In genomic region chr7:125490947-125491735, GRCm38 (mm10) we compare ENCODE assay signal across 8 mouse cellular contexts. TPM values are rescaled to one million over a fixed set of nuclear protein-coding genes. Genes with fewer than 3 reads are reported as not detected.
DNase-seq lines count a peak whose midpoint lies in the region; ATAC-seq and TF ChIP-seq lines count a peak whose summit lies in the region.

TSS of gene Nsmce1 (minus strand) at chr7:125491596.

- peak; percentile 100 for ATAC-seq in Patski
- ATAC-seq in hindbrain, embryonic 13.5 days (ENCODE audit: low FRiP score), result peak; percentile 99

- H3K9me3 ChIP-seq in hindbrain, embryonic 13.5 days, result no peaks in the 10 kb centered on the region

- TF ChIP-seq CTCF in Patski (IDR thresholded peaks at IDR 0.05), result no peak

- WGBS in hindbrain, embryonic 13.5 days, result under 1% methylated on average over 56 of the region's 56 CpGs

- peak within 1 kb of the TSS; percentile 61 for H3K4me3 ChIP-seq in hindbrain, embryonic 13.5 days

- DNase-seq in Patski (ENCODE audit: low read depth, low spot score), result peak; percentile 68
- peak; percentile 94 to 95 for DNase-seq in cerebellum, postnatal 14 days
- DNase-seq in frontal cortex, postnatal 14 days (ENCODE audit: low spot score in 2 of 2), result peak; percentile 93 to 94
- DNase-seq in layer of hippocampus, postnatal 25 days (ENCODE audit: extremely low spot score in 1 of 2, low spot score in 1 of 2), result peak; percentile 84 to 90
- peak; percentile 98 for DNase-seq in lung, postnatal 25 days (ENCODE audit: low spot score)
- peak; percentile 96 for DNase-seq in retina, embryonic 14.5 days (ENCODE audit: low spot score)
- DNase-seq in thymus, postnatal 4 days, result peak; percentile 96

- POLR2A ChIA-PET in Patski (lab: Charles Lee), result interaction anchor here (1.6 kb wide), 1 partner anchor 59 kb away, joined by 3 read pairs; no protein-coding TSS in a partner anchor

- peak within 1 kb of the TSS; percentile 72 for H3K4me2 ChIP-seq in hindbrain, embryonic 13.5 days

- H3K27ac ChIP-seq in hindbrain, embryonic 13.5 days, result peak within 1 kb of the TSS; percentile 92

- H3K27me3 ChIP-seq in Patski, result no peaks in the 10 kb centered on the region
- H3K27me3 ChIP-seq in hindbrain, embryonic 13.5 days, result no peaks in the 10 kb centered on the region

- CTCF ChIA-PET in Patski (lab: Charles Lee), result interaction anchor here (0.9 to 1.6 kb wide), 5 partner anchors 8 to 21 kb away, joined by 3 to 4 read pairs (median 3); no protein-coding TSS in a partner anchor

- peaks cover 31% of the 10 kb centered on the region for H3K4me1 ChIP-seq in hindbrain, embryonic 13.5 days (replicated peaks)

- peak within 1 kb of the TSS; percentile 81 for H3K9ac ChIP-seq in hindbrain, embryonic 13.5 days

- H3K36me3 ChIP-seq in hindbrain, embryonic 13.5 days, result peaks cover 4% of the 10 kb centered on the region

- in situ Hi-C loops in Patski (cut with MboI; ENCODE audit: low pct_unique_long_range_greater_than_20kb), result loop anchor here (5.0 kb wide), 1 partner anchor 76 kb away; no protein-coding TSS in a partner anchor

RNA-seq across cellular contexts. Expression of gene Nsmce1, which starts in this region (rescaled TPM):
- 74.0 TPM for polyA plus RNA-seq in Patski (2021)
- 104 TPM in 2 replicates for polyA plus RNA-seq in hindbrain, embryonic 13.5 days (2015; fragmentation: Nextera tagmentation; extraction: Ambion mirVana)
- total RNA-seq in layer of hippocampus, postnatal 25 days (2021), result 10 to 100 TPM; 16.6 to 18.1 TPM

Comparison
In these comparisons a context has a peak if more than half of its experiments do, and no peak if none do; other contexts are left out.
1. Peak in every context shown above with its lines: DNase-seq, ATAC-seq, H3K4me3 ChIP-seq and H3K27ac ChIP-seq.